Mouse (Mus musculus) macrophage (primary cell): ENCODE measurements around the gene Uhrf2. TPM values are rescaled to one million over a fixed set of nuclear protein-coding genes. Genes with fewer than 3 reads are reported as not detected.
"Not testable (repeated sequence)": the region's sequence is repeated elsewhere in the genome, so short reads cannot be mapped to it uniquely, and the experiment has no call there.

Experiments
- H3K27ac ChIP-seq: fragments of 350-480 bp; formaldehyde crosslinking; 2 replicates; pipeline ENCODE4 v1.9.0; 2021
- H3K36me3 ChIP-seq: fragments of 350-480 bp; formaldehyde crosslinking; 2 replicates; pipeline ENCODE4 v1.9.0; 2021; ENCODE audit errors: inconsistent target
- H3K4me3 ChIP-seq: fragments of 350-480 bp; formaldehyde crosslinking; 2 replicates; pipeline ENCODE4 v1.9.0; 2021; ENCODE audit errors: inconsistent target
- H3K79me2 ChIP-seq: fragments of 350-480 bp; formaldehyde crosslinking; 2 replicates; pipeline ENCODE4 v1.9.0; 2021; ENCODE audit errors: inconsistent target
- WGBS: methylation state at CpG from one replicate; pipeline ENCODE4 v1.1.7; 2026; ENCODE audit warnings: inconsistent platforms; ENCODE audit not compliant: missing documents; 5-methylcytosine and 5-hydroxymethylcytosine counted together
- polyA plus RNA-seq: library from polyadenylated mRNA; stranded (reverse); fragments of 250-400 nt; gene quantifications from 3 replicates; pipeline ENCODE4 v1.2.4, GENCODE M21; 2018; ENCODE audit warnings: inconsistent platforms
- total RNA-seq, 78 experiments: library from RNA; depleted of rRNA; stranded (reverse); fragments of 250-400 nt; gene quantifications; 1 replicate in 9 of 78; 2 replicates in 24 of 78; 3 replicates in 43 of 78; 4 replicates in 2 of 78; pipeline ENCODE4 v1.2.4; 2018; ENCODE audit warnings: inconsistent platforms in 56 of 78

Uhrf2 gene
- 100 to 1,000 TPM; 125 to 431 (median 187) TPM for total RNA-seq (2018; cell fraction: chromatin; rRNA removed)
- 10 to 100 TPM; 32.8 to 61.8 (median 45.4) TPM for total RNA-seq (2018; cell fraction: cytosol; rRNA removed)
- total RNA-seq (2018; cell fraction: nucleus; rRNA removed): 100 to 1,000 TPM in 19 of 26 experiments, 10 to 100 TPM in 7; 70.5 to 252 (median 136) TPM
- 43.7 to 57.4 TPM (median 51.4 TPM) in 3 replicates for polyA plus RNA-seq

GRCm38 (mm10) chr19:30029894-30030635 lies at the start of gene Uhrf2:
TSS of gene Uhrf2 (plus strand) at chr19:30030513.
- Histone ChIP-seq H3K36me3 (no peaks in the 10 kb centered on the region), H3K4me3 (peak within 1 kb of the TSS; percentile 77), H3K27ac (peak within 1 kb of the TSS; percentile 76), H3K79me2 (peaks cover 42% of the 10 kb centered on the region)
- WGBS: 8% methylated on average over 72 of the region's 74 CpGs

- Histone ChIP-seq H3K4me3 (no peak overlapping the region), H3K79me2 (no peaks in the 10 kb centered on the region), H3K27ac (no peak overlapping the region), H3K36me3 (no peaks in the 10 kb centered on the region)
- 90% methylated on average over 16 of the region's 16 CpGs for WGBS
Measured at GRCm38 (mm10) chr19:29984208-29985005, 45.9 kb upstream of the Uhrf2 start.

GRCm38 (mm10) chr19:29986464-29987091 lies 43.7 kb upstream of the Uhrf2 start:
- H3K4me3 ChIP-seq: no peak overlapping the region
- 94% methylated on average over 12 of the region's 12 CpGs for WGBS

GRCm38 (mm10) chr19:30000406-30001365 lies 29.6 kb upstream of the Uhrf2 start:
- no peaks in the 10 kb centered on the region for H3K79me2 ChIP-seq
- WGBS: 60% methylated on average over 12 of the region's 12 CpGs
- no peak overlapping the region for H3K4me3 ChIP-seq
- no peaks in the 10 kb centered on the region for H3K36me3 ChIP-seq
- no peak overlapping the region for H3K27ac ChIP-seq

More at GRCm38 (mm10) chr19:29986464-29987091, 43.7 kb upstream of the Uhrf2 start:
- Histone ChIP-seq H3K79me2 (no peaks in the 10 kb centered on the region), H3K36me3 (no peaks in the 10 kb centered on the region), H3K27ac (no peak overlapping the region)

GRCm38 (mm10) chr19:30001550-30001949 lies 28.8 kb upstream of the Uhrf2 start:
- H3K4me3 ChIP-seq: no peak overlapping the region
- no peaks in the 10 kb centered on the region for H3K36me3 ChIP-seq
- 55% methylated on average over 6 of the region's 6 CpGs for WGBS
- H3K27ac ChIP-seq: no peak overlapping the region
- no peaks in the 10 kb centered on the region for H3K79me2 ChIP-seq

GRCm38 (mm10) chr19:30003621-30004020 lies 26.7 kb upstream of the Uhrf2 start, which contains the start of gene Trpd52l3:
TSS of gene Trpd52l3 (plus strand) at chr19:30003790.
- Histone ChIP-seq H3K79me2 (no peaks in the 10 kb centered on the region), H3K36me3 (no peaks in the 10 kb centered on the region), H3K27ac (no peak within 1 kb of the TSS), H3K4me3 (no peak within 1 kb of the TSS)
- 90% methylated on average over 8 of the region's 9 CpGs for WGBS

- no peak overlapping the region for H3K4me3 ChIP-seq
Measured at GRCm38 (mm10) chr19:30006371-30006770, 23.9 kb upstream of the Uhrf2 start.

GRCm38 (mm10) chr19:30010520-30011296 lies 19.6 kb upstream of the Uhrf2 start:
- H3K4me3 ChIP-seq: no peak overlapping the region
- H3K36me3 ChIP-seq: no peaks in the 10 kb centered on the region
- H3K27ac ChIP-seq: no peak overlapping the region
- WGBS: 39% methylated on average over 13 of the region's 13 CpGs
- H3K79me2 ChIP-seq: no peaks in the 10 kb centered on the region

More at GRCm38 (mm10) chr19:30006371-30006770, 23.9 kb upstream of the Uhrf2 start:
- Histone ChIP-seq H3K36me3 (no peaks in the 10 kb centered on the region), H3K79me2 (no peaks in the 10 kb centered on the region), H3K27ac (no peak overlapping the region)
- WGBS: 93% methylated on average over 3 of the region's 3 CpGs

- H3K27ac ChIP-seq: no peak overlapping the region
- WGBS: 89% methylated on average over 3 of the region's 3 CpGs
- no peak overlapping the region for H3K4me3 ChIP-seq
- H3K79me2 ChIP-seq: no peaks in the 10 kb centered on the region
- H3K36me3 ChIP-seq: no peaks in the 10 kb centered on the region
Measured at GRCm38 (mm10) chr19:30014331-30014730, 16.0 kb upstream of the Uhrf2 start.

- Histone ChIP-seq H3K79me2 (no peaks in the 10 kb centered on the region), H3K4me3 (no peak overlapping the region), H3K27ac (no peak overlapping the region), H3K36me3 (no peaks in the 10 kb centered on the region)
- 92% methylated on average over 6 of the region's 6 CpGs for WGBS
Measured at GRCm38 (mm10) chr19:30016156-30016555, 14.2 kb upstream of the Uhrf2 start.

GRCm38 (mm10) chr19:30023419-30023818 lies 6.9 kb upstream of the Uhrf2 start:
- H3K27ac ChIP-seq, H3K36me3 ChIP-seq, H3K79me2 ChIP-seq, H3K4me3 ChIP-seq: not testable (repeated sequence)
- 98% methylated on average over 10 of the region's 10 CpGs for WGBS

- Histone ChIP-seq H3K79me2 (peaks cover 33% of the 10 kb centered on the region), H3K4me3 (no peak overlapping the region), H3K27ac (no peak overlapping the region), H3K36me3 (no peaks in the 10 kb centered on the region)
- WGBS: 89% methylated on average over 11 of the region's 11 CpGs
Measured at GRCm38 (mm10) chr19:30029002-30029710, 1.2 kb upstream of the Uhrf2 start.
